Mouse (Mus musculus) heart, postnatal 14 days (tissue): ENCODE measurements at regions not wholly inside any gene's neighbourhood (a gene's known extent, or its start where the extent isn't known, plus 50 kb on each side); places are given as distances from the start of the nearest gene placed in this dataset.
"Not testable (repeated sequence)": the region's sequence is repeated elsewhere in the genome, so short reads cannot be mapped to it uniquely, and the experiment has no call there.

Experiments used
- DNase-seq, 2 experiments: peaks; one replicate each; pipeline ENCODE4 v3.0.0; 2021 to 2022
- intact Hi-C: fragments of 180-260 bp; cut with DNase I; formaldehyde crosslinking; loops from one replicate; pipeline ENCODE4 v1.15.1; 2025

GRCm38 (mm10) chr2:128263880-128264279, 138.0 kb downstream of the Bcl2l11 start:
- DNase-seq, result no peak
- intact Hi-C loops, result no loop called here

- no peak for DNase-seq
- intact Hi-C loops, result no loop called here
Measured at GRCm38 (mm10) chr2:128265014-128265990, 139.5 kb downstream of the Bcl2l11 start.

GRCm38 (mm10) chr2:128270377-128271129, 144.7 kb downstream of the Bcl2l11 start:
- intact Hi-C loops, result no loop called here

GRCm38 (mm10) chr2:128272789-128273188, 147.0 kb downstream of the Bcl2l11 start:
- no peak for DNase-seq
- intact Hi-C loops, result no loop called here

More at GRCm38 (mm10) chr2:128270377-128271129, 144.7 kb downstream of the Bcl2l11 start:
- DNase-seq, result no peak

GRCm38 (mm10) chr2:128273292-128273691, 147.5 kb downstream of the Bcl2l11 start:
- intact Hi-C loops, result no loop called here
- DNase-seq, result no peak

- DNase-seq, result no peak
- intact Hi-C loops, result no loop called here
Measured at GRCm38 (mm10) chr2:128276337-128276736, 150.5 kb downstream of the Bcl2l11 start.

GRCm38 (mm10) chr2:128277387-128278123, 151.7 kb downstream of the Bcl2l11 start:
- intact Hi-C loops, result no loop called here
- DNase-seq, result peak in 1 of 2 experiments; percentile 29

- intact Hi-C loops, result no loop called here
- DNase-seq, result no peak
Measured at GRCm38 (mm10) chr2:128278124-128278432, 152.2 kb downstream of the Bcl2l11 start.

GRCm38 (mm10) chr2:128278608-128279081, 152.8 kb downstream of the Bcl2l11 start:
- intact Hi-C loops, result no loop called here
- DNase-seq, result peak; percentile 29 to 50

GRCm38 (mm10) chr2:128279127-128279710, 153.4 kb downstream of the Bcl2l11 start:
- intact Hi-C loops, result no loop called here

GRCm38 (mm10) chr2:128282591-128282990, 156.8 kb downstream of the Bcl2l11 start:
- DNase-seq, result no peak
- intact Hi-C loops, result loop anchor here (10.0 kb wide), 1 partner anchor 292 kb away; no protein-coding TSS in a partner anchor

More at GRCm38 (mm10) chr2:128279127-128279710, 153.4 kb downstream of the Bcl2l11 start:
- no peak for DNase-seq

GRCm38 (mm10) chr2:128284822-128285421, 159.1 kb downstream of the Bcl2l11 start:
- DNase-seq, result peak; percentile 92 to 95
- intact Hi-C loops, result loop anchor here (10.0 kb wide), 1 partner anchor 290 kb away; no protein-coding TSS in a partner anchor

GRCm38 (mm10) chr2:128285457-128285856, 159.6 kb downstream of the Bcl2l11 start:
- intact Hi-C loops, result loop anchor here (10.0 kb wide), 1 partner anchor 289 kb away; no protein-coding TSS in a partner anchor
- DNase-seq, result no peak

GRCm38 (mm10) chr2:128288138-128288551, 162.3 kb downstream of the Bcl2l11 start:
- intact Hi-C loops, result loop anchor here (10.0 kb wide), 1 partner anchor 287 kb away; no protein-coding TSS in a partner anchor
- DNase-seq, result no peak

- intact Hi-C loops, result no loop called here
- DNase-seq, result no peak
Measured at GRCm38 (mm10) chr2:128290609-128291008, 164.8 kb downstream of the Bcl2l11 start.

- intact Hi-C loops, result no loop called here
- DNase-seq, result no peak
Measured at GRCm38 (mm10) chr2:128294610-128295009, 168.8 kb downstream of the Bcl2l11 start.

- no peak for DNase-seq
- intact Hi-C loops, result no loop called here
Measured at GRCm38 (mm10) chr2:128295018-128295424, 169.2 kb downstream of the Bcl2l11 start.

GRCm38 (mm10) chr2:128295726-128296234, 169.9 kb downstream of the Bcl2l11 start:
- DNase-seq, result no peak
- intact Hi-C loops, result no loop called here

GRCm38 (mm10) chr2:128296423-128296822, 170.6 kb downstream of the Bcl2l11 start:
- intact Hi-C loops, DNase-seq: not testable (repeated sequence)
